ENCODE assay signal across 19 mouse cellular contexts in genomic region chr1:184064306-184064705, GRCm38 (mm10). TPM values are rescaled to one million over a fixed set of nuclear protein-coding genes. Genes with fewer than 3 reads are reported as not detected.
DNase-seq lines count a peak whose midpoint lies in the region; ATAC-seq and TF ChIP-seq lines count a peak whose summit lies in the region.
"Had no signal": no experiment of that assay in that cellular context is flagged by ENCODE, and none has a peak within 500 bp of the region (broad histone marks: within the 10 kb centered on the region; RNA-seq: fewer than 3 reads in every experiment).

No protein-coding gene starts in this region.

- DNase-seq in heart, embryonic 10.5 days (ENCODE audit: low spot score): no peak
- DNase-seq in heart, adult 9 months (ENCODE audit: low spot score in 2 of 2): no peak
- peak; percentile 47 to 63 for DNase-seq in CD8-positive naive resting alpha-beta T cell, adult 2 months (ENCODE audit: low read depth in 2 of 2, low spot score in 2 of 2)
- DNase-seq in thymus, adult 2 months: peak; percentile 77
- DNase-seq in cerebellum, postnatal 14 days: no peak
- DNase-seq in layer of hippocampus, postnatal 14 days (ENCODE audit: low spot score in 2 of 2): no peak
- no peak for DNase-seq in cerebellum, adult 9-10 months
- DNase-seq: adrenal gland, adult 8-10 months; cerebellum, postnatal 10 days; kidney, adult 18-20 months; layer of hippocampus, adult 9-11 months had no signal

- TF ChIP-seq POLR2A in thymus, adult 2 months (IDR thresholded peaks at IDR 0.05; ENCODE audit: control insufficient read depth, extremely low read depth, insufficient read depth, low read length, poor library complexity): no peak

- peak overlapping the region; percentile 23 for H3K9ac ChIP-seq in heart, embryonic 16.5 days (ENCODE audit: low read length)
- H3K9ac ChIP-seq: embryonic facial prominence, embryonic 13.5 days; liver, embryonic 12.5 days had no signal

- no peak for TF ChIP-seq CTCF in thymus, adult 2 months (IDR thresholded peaks at IDR 0.05; ENCODE audit: borderline replicate concordance, control insufficient read depth, extremely low read depth, insufficient read depth, low read length, poor library complexity)

- H3K4me3 ChIP-seq in heart, embryonic 10.5 days: no peak overlapping the region
- no peak overlapping the region for H3K4me3 ChIP-seq in heart, embryonic 16.5 days (ENCODE audit: low read length)
- H3K4me3 ChIP-seq in thymus, adult 2 months (ENCODE audit: control insufficient read depth, insufficient read depth, low read length): no peak overlapping the region
- H3K4me3 ChIP-seq: embryonic facial prominence, embryonic 13.5 days; liver, embryonic 12.5 days had no signal

- WGBS in heart, embryonic 10.5 days: 56% methylated on average over 7 of the region's 7 CpGs
- 44% methylated on average over 7 of the region's 7 CpGs for WGBS in heart, embryonic 16.5 days
- WGBS in thymus, adult 2 months: 43% methylated on average over 7 of the region's 7 CpGs

- ATAC-seq in heart, embryonic 16.5 days (replicated peaks; ENCODE audit: extremely low read depth, insufficient read depth, low FRiP score): peak; percentile 77
- ATAC-seq: forebrain, embryonic 16.5 days; liver, embryonic 12.5 days; lung, postnatal 0 days; Patski had no signal

- peaks cover 36% of the 10 kb centered on the region for H3K4me1 ChIP-seq in heart, embryonic 10.5 days
- peaks cover 44% of the 10 kb centered on the region for H3K4me1 ChIP-seq in heart, embryonic 16.5 days (ENCODE audit: control insufficient read depth, insufficient read depth, low read length)
- peaks cover 37% of the 10 kb centered on the region for H3K4me1 ChIP-seq in thymus, adult 2 months (replicated peaks; ENCODE audit: control insufficient read depth, insufficient read depth, low read length)
- H3K4me1 ChIP-seq: embryonic facial prominence, embryonic 13.5 days had no signal

- H3K4me2 ChIP-seq in heart, embryonic 16.5 days (ENCODE audit: low read depth, low read length): no peak overlapping the region
- H3K4me2 ChIP-seq: embryonic facial prominence, embryonic 13.5 days; liver, embryonic 12.5 days; midbrain, embryonic 11.5 days had no signal

- H3K36me3 ChIP-seq in heart, embryonic 10.5 days: peaks cover 7% of the 10 kb centered on the region
- peaks cover 6% of the 10 kb centered on the region for H3K36me3 ChIP-seq in heart, embryonic 16.5 days (ENCODE audit: control insufficient read depth, insufficient read depth)
- peaks cover 20% of the 10 kb centered on the region for H3K36me3 ChIP-seq in thymus, adult 2 months (ENCODE audit: control insufficient read depth, insufficient read depth, low read length)

- no peaks in the 10 kb centered on the region for H3K9me3 ChIP-seq in heart, embryonic 10.5 days
- no peaks in the 10 kb centered on the region for H3K9me3 ChIP-seq in heart, embryonic 16.5 days (replicated peaks; ENCODE audit: control insufficient read depth, low read length)
- H3K9me3 ChIP-seq: embryonic facial prominence, embryonic 13.5 days; liver, embryonic 12.5 days had no signal

- peak overlapping the region; percentile 53; the same call in 1 of the 2 replicates for H3K27ac ChIP-seq in heart, embryonic 10.5 days
- peak overlapping the region; percentile 69 for H3K27ac ChIP-seq in heart, embryonic 16.5 days (ENCODE audit: low read length)
- H3K27ac ChIP-seq in thymus, adult 2 months (ENCODE audit: control insufficient read depth, insufficient read depth, low read length): peak overlapping the region; percentile 70
- H3K27ac ChIP-seq: embryonic facial prominence, embryonic 13.5 days; liver, embryonic 12.5 days had no signal

- H3K27me3 ChIP-seq in heart, embryonic 10.5 days (ENCODE audit: insufficient read depth, poor library complexity, severe bottlenecking): no peaks in the 10 kb centered on the region
- H3K27me3 ChIP-seq in heart, embryonic 16.5 days (ENCODE audit: control insufficient read depth, insufficient read depth, low read length): no peaks in the 10 kb centered on the region
- H3K27me3 ChIP-seq in thymus, adult 2 months (ENCODE audit: control insufficient read depth, insufficient read depth, low read length): no peaks in the 10 kb centered on the region
- H3K27me3 ChIP-seq: CH12.LX; embryonic facial prominence, embryonic 13.5 days; liver, embryonic 12.5 days; Patski had no signal

RNA-seq across cellular contexts. Expression of gene 1700056E22Rik, which starts 30.2 kb away (rescaled TPM):
- 1.1 and 1.3 TPM in 2 replicates for polyA plus RNA-seq in heart, embryonic 10.5 days (2016; fragmentation: Nextera tagmentation; extraction: Ambion mirVana)
- 2.2 TPM in 2 replicates for polyA plus RNA-seq in heart, embryonic 16.5 days (2015; fragmentation: Nextera tagmentation; extraction: Ambion mirVana)
- 5.0 and 7.8 TPM in 2 replicates for polyA plus RNA-seq in thymus, adult 2 months (2012; rRNA removed)
- total RNA-seq in layer of hippocampus, postnatal 14 days (2021): under 1 TPM in 1 of 2 experiments, not detected in 1; 0.55 TPM

RNA-seq across cellular contexts. Expression of gene Dusp10, which starts 51.2 kb away (rescaled TPM):
- 8.5 and 12.3 TPM in 2 replicates for polyA plus RNA-seq in heart, embryonic 10.5 days (2016; fragmentation: Nextera tagmentation; extraction: Ambion mirVana)
- polyA plus RNA-seq in heart, embryonic 16.5 days (2015; fragmentation: Nextera tagmentation; extraction: Ambion mirVana): 11.7 and 15.5 TPM in 2 replicates
- polyA plus RNA-seq in thymus, adult 2 months (2012; rRNA removed): 206 and 226 TPM in 2 replicates
- 1 to 10 TPM; 5.0 to 5.3 TPM for total RNA-seq in layer of hippocampus, postnatal 14 days (2021)

Comparison
In these comparisons a context has a peak if more than half of its experiments do, and no peak if none do; other contexts are left out.
1. DNase-seq: peak in CD8-positive naive resting alpha-beta T cell, adult 2 months (2 of 2) and thymus, adult 2 months (single experiment); none in heart, embryonic 10.5 days (single experiment), heart, adult 9 months (0 of 2), cerebellum, postnatal 14 days (0 of 2), layer of hippocampus, postnatal 14 days (0 of 2) and cerebellum, adult 9-10 months (single experiment).
2. RNA of gene Dusp10, which starts 51.2 kb away (polyA plus RNA-seq): 206 to 226 TPM in thymus, adult 2 months; 11.7 to 15.5 TPM in heart, embryonic 16.5 days and 8.5 to 12.3 TPM in heart, embryonic 10.5 days; every median in the first group is over 10 times any median in the second.
3. Peak in every context shown above with its lines, with median percentiles within 50 percentile points of each other: H3K27ac ChIP-seq.